Mouse (Mus musculus): ENCODE results near the gene Acot7. TPM values are rescaled to one million over a fixed set of nuclear protein-coding genes. Genes with fewer than 3 reads are reported as not detected.

The Acot7 gene
- polyA plus RNA-seq, 1 experiment, result 167 TPM

- Histone ChIP-seq H3ac (ENCODE audit: control insufficient read depth, insufficient read length) (no peak overlapping the region), H3K27me3 (ENCODE audit: control insufficient read depth, insufficient read depth, insufficient read length) (peaks cover 4% of the 10 kb centered on the region), H3K79me2 (ENCODE audit: control insufficient read depth, insufficient read depth) (no peaks in the 10 kb centered on the region), H3K4me3 (no peak overlapping the region), H3K36me3 (ENCODE audit: control insufficient read depth, insufficient read depth) (no peaks in the 10 kb centered on the region), H3K4me2 (ENCODE audit: low read depth) (no peak overlapping the region)
- TF ChIP-seq POLR2A (IDR thresholded peaks at IDR 0.05; ENCODE audit: insufficient read length, low read depth) (no peak), E2F4 (IDR thresholded peaks at IDR 0.05; ENCODE audit: insufficient read depth) (no peak), CEBPB (IDR thresholded peaks at IDR 0.05; ENCODE audit: insufficient read depth, poor library complexity, severe bottlenecking) (no peak), TCF3 (IDR thresholded peaks at IDR 0.05; ENCODE audit: insufficient read length, low read depth) (no peak), TCF12 (IDR thresholded peaks at IDR 0.05; ENCODE audit: insufficient read depth, poor library complexity, severe bottlenecking) (no peak), USF1 (IDR thresholded peaks at IDR 0.05; ENCODE audit: low read depth) (no peak), MYOD1 (IDR thresholded peaks at IDR 0.05; ENCODE audit: control insufficient read depth in 1 of 3, insufficient read length in 2 of 3, low read depth in 2 of 3) (no peak), REST (IDR thresholded peaks at IDR 0.05; ENCODE audit: insufficient read depth, insufficient read length) (no peak)
Measured at GRCm38 (mm10) chr4:152171543-152171942, 6.4 kb upstream of the Acot7 start.

GRCm38 (mm10) chr4:152173041-152173440 lies 4.9 kb upstream of the Acot7 start:
- no peak overlapping the region for H3ac ChIP-seq (ENCODE audit: control insufficient read depth, insufficient read length)
- H3K27me3 ChIP-seq (ENCODE audit: control insufficient read depth, insufficient read depth, insufficient read length), result peaks cover 4% of the 10 kb centered on the region
- no peaks in the 10 kb centered on the region for H3K36me3 ChIP-seq (ENCODE audit: control insufficient read depth, insufficient read depth)
- TF ChIP-seq REST (IDR thresholded peaks at IDR 0.05; ENCODE audit: insufficient read depth, insufficient read length) (no peak), SRF (IDR thresholded peaks at IDR 0.05; ENCODE audit: control insufficient read depth, insufficient read length, low read depth) (no peak), POLR2AphosphoS2 (IDR thresholded peaks at IDR 0.05; ENCODE audit: insufficient read length, low read depth) (no peak), TCF12 (IDR thresholded peaks at IDR 0.05; ENCODE audit: insufficient read depth, poor library complexity, severe bottlenecking) (no peak), E2F4 (IDR thresholded peaks at IDR 0.05; ENCODE audit: insufficient read depth) (no peak), POLR2A (IDR thresholded peaks at IDR 0.05; ENCODE audit: insufficient read length, low read depth) (no peak), MYOG (IDR thresholded peaks at IDR 0.05; ENCODE audit: control insufficient read depth in 1 of 3, insufficient read depth in 1 of 3, insufficient read length in 2 of 3, low read depth in 2 of 3) (no peak)
- H3K79me2 ChIP-seq (ENCODE audit: control insufficient read depth, insufficient read depth), result no peaks in the 10 kb centered on the region
- no peak overlapping the region for H3K4me3 ChIP-seq
- H3K4me2 ChIP-seq (ENCODE audit: low read depth), result no peak overlapping the region

GRCm38 (mm10) chr4:152173956-152174355 lies 4.0 kb upstream of the Acot7 start:
- Histone ChIP-seq H3K4me2 (ENCODE audit: low read depth) (no peak overlapping the region), H3K36me3 (ENCODE audit: control insufficient read depth, insufficient read depth) (no peaks in the 10 kb centered on the region), H3ac (ENCODE audit: control insufficient read depth, insufficient read length) (no peak overlapping the region), H3K79me2 (ENCODE audit: control insufficient read depth, insufficient read depth) (peaks cover 7% of the 10 kb centered on the region), H3K27me3 (ENCODE audit: control insufficient read depth, insufficient read depth, insufficient read length) (peaks cover 4% of the 10 kb centered on the region), H3K4me3 (no peak overlapping the region)
- TF ChIP-seq POLR2A (IDR thresholded peaks at IDR 0.05; ENCODE audit: insufficient read length, low read depth) (no peak), USF1 (IDR thresholded peaks at IDR 0.05; ENCODE audit: low read depth) (no peak), POLR2AphosphoS2 (IDR thresholded peaks at IDR 0.05; ENCODE audit: insufficient read length, low read depth) (no peak), SRF (IDR thresholded peaks at IDR 0.05; ENCODE audit: control insufficient read depth, insufficient read length, low read depth) (no peak), MYOG (IDR thresholded peaks at IDR 0.05; ENCODE audit: control insufficient read depth in 1 of 3, insufficient read depth in 1 of 3, insufficient read length in 2 of 3, low read depth in 2 of 3) (no peak), CEBPB (IDR thresholded peaks at IDR 0.05; ENCODE audit: insufficient read depth, poor library complexity, severe bottlenecking) (no peak)

GRCm38 (mm10) chr4:152176638-152177037 lies 1.3 kb upstream of the Acot7 start:
- TF ChIP-seq MYOG (IDR thresholded peaks at IDR 0.05; ENCODE audit: control insufficient read depth in 1 of 3, insufficient read depth in 1 of 3, insufficient read length in 2 of 3, low read depth in 2 of 3) (no peak), REST (IDR thresholded peaks at IDR 0.05; ENCODE audit: insufficient read depth, insufficient read length) (no peak), CEBPB (IDR thresholded peaks at IDR 0.05; ENCODE audit: insufficient read depth, poor library complexity, severe bottlenecking) (no peak), TCF12 (IDR thresholded peaks at IDR 0.05; ENCODE audit: insufficient read depth, poor library complexity, severe bottlenecking) (no peak), MAX (IDR thresholded peaks at IDR 0.05; ENCODE audit: low read depth) (no peak), SRF (IDR thresholded peaks at IDR 0.05; ENCODE audit: control insufficient read depth, insufficient read length, low read depth) (no peak), USF1 (IDR thresholded peaks at IDR 0.05; ENCODE audit: low read depth) (no peak), MYOD1 (IDR thresholded peaks at IDR 0.05; ENCODE audit: control insufficient read depth in 1 of 3, insufficient read length in 2 of 3, low read depth in 2 of 3) (no peak), POLR2AphosphoS2 (IDR thresholded peaks at IDR 0.05; ENCODE audit: insufficient read length, low read depth) (no peak), E2F4 (IDR thresholded peaks at IDR 0.05; ENCODE audit: insufficient read depth) (no peak), POLR2A (IDR thresholded peaks at IDR 0.05; ENCODE audit: insufficient read length, low read depth) (no peak), TCF3 (IDR thresholded peaks at IDR 0.05; ENCODE audit: insufficient read length, low read depth) (no peak)
- peak overlapping the region; percentile 76 for H3K4me2 ChIP-seq (ENCODE audit: low read depth)
- H3K36me3 ChIP-seq (ENCODE audit: control insufficient read depth, insufficient read depth), result peaks cover 4% of the 10 kb centered on the region
- no peaks in the 10 kb centered on the region for H3K27me3 ChIP-seq (ENCODE audit: control insufficient read depth, insufficient read depth, insufficient read length)
- no peak overlapping the region for H3ac ChIP-seq (ENCODE audit: control insufficient read depth, insufficient read length)
- H3K4me3 ChIP-seq, result peak overlapping the region; percentile 57
- H3K79me2 ChIP-seq (ENCODE audit: control insufficient read depth, insufficient read depth), result peaks cover 34% of the 10 kb centered on the region

GRCm38 (mm10) chr4:152177174-152177536 lies 779 bp upstream of the Acot7 start:
- TF ChIP-seq E2F4 (IDR thresholded peaks at IDR 0.05; ENCODE audit: insufficient read depth), result no peak
- TF ChIP-seq POLR2A (IDR thresholded peaks at IDR 0.05; ENCODE audit: insufficient read length, low read depth), result no peak
- no peak for TF ChIP-seq MAX (IDR thresholded peaks at IDR 0.05; ENCODE audit: low read depth)
- no peak for TF ChIP-seq SRF (IDR thresholded peaks at IDR 0.05; ENCODE audit: control insufficient read depth, insufficient read length, low read depth)
- no peak for TF ChIP-seq TCF3 (IDR thresholded peaks at IDR 0.05; ENCODE audit: insufficient read length, low read depth)
- TF ChIP-seq TCF12 (IDR thresholded peaks at IDR 0.05; ENCODE audit: insufficient read depth, poor library complexity, severe bottlenecking), result no peak
- TF ChIP-seq POLR2AphosphoS2 (IDR thresholded peaks at IDR 0.05; ENCODE audit: insufficient read length, low read depth), result no peak
- TF ChIP-seq MYOD1 (IDR thresholded peaks at IDR 0.05; ENCODE audit: control insufficient read depth in 1 of 3, insufficient read length in 2 of 3, low read depth in 2 of 3), result no peak
- no peak for TF ChIP-seq MYOG (IDR thresholded peaks at IDR 0.05; ENCODE audit: control insufficient read depth in 1 of 3, insufficient read depth in 1 of 3, insufficient read length in 2 of 3, low read depth in 2 of 3)
- TF ChIP-seq USF1 (IDR thresholded peaks at IDR 0.05; ENCODE audit: low read depth), result no peak
- TF ChIP-seq REST (IDR thresholded peaks at IDR 0.05; ENCODE audit: insufficient read depth, insufficient read length), result no peak
- no peak for TF ChIP-seq CEBPB (IDR thresholded peaks at IDR 0.05; ENCODE audit: insufficient read depth, poor library complexity, severe bottlenecking)
- peak overlapping the region; percentile 57 for H3K4me3 ChIP-seq
- H3K4me2 ChIP-seq (ENCODE audit: low read depth), result peak overlapping the region; percentile 76
- no peaks in the 10 kb centered on the region for H3K27me3 ChIP-seq (ENCODE audit: control insufficient read depth, insufficient read depth, insufficient read length)
- peaks cover 4% of the 10 kb centered on the region for H3K36me3 ChIP-seq (ENCODE audit: control insufficient read depth, insufficient read depth)
- peak overlapping the region; percentile 75 for H3ac ChIP-seq (ENCODE audit: control insufficient read depth, insufficient read length)
- H3K79me2 ChIP-seq (ENCODE audit: control insufficient read depth, insufficient read depth), result peaks cover 39% of the 10 kb centered on the region

All from myocyte (in vitro differentiated cells).